Mouse (Mus musculus) cerebellum, postnatal 25 days (tissue): Measurements from ENCODE around the gene Tusc2.
"Not testable (repeated sequence)": the region's sequence is repeated elsewhere in the genome, so short reads cannot be mapped to it uniquely, and the experiment has no call there.

Experiments used
- DNase-seq, 2 experiments: peaks; one replicate each; pipeline ENCODE4 v3.0.0; 2021; ENCODE audit warnings: mixed read lengths in 2 of 2

The Tusc2 gene

DNA sequence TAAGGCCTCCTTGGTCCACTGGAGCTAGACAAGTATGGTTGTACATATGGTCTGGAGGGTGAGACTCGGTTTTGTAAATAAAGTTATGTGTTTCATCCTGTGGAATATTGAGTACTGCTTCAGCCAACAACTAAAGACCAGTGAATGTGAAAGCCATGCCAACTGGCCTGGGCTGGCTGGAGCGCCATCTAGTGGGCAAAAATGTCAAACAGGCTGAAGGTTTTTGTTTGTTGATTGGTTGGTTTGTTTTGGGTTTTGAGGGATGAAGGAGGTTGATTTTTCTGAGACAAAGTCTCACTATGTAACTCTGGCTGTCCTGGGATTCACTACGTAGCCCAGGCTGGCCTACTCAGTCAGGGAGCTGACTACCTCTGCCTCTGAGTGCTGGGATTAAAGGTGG, 17.5 kb upstream of the Tusc2 start:
- peak; percentile 83 to 88 for DNase-seq

GRCm38 (mm10) chr9:107547026-107547425, 16.0 kb upstream of the Tusc2 start, which contains the start of gene Zmynd10:
Zmynd10 (plus strand) TSS chr9:107547298.
- DNase-seq: peak in 1 of 2 experiments; percentile 66

- DNase-seq: no peak
Measured at GRCm38 (mm10) chr9:107547957-107548356, 15.1 kb upstream of the Tusc2 start.

DNA sequence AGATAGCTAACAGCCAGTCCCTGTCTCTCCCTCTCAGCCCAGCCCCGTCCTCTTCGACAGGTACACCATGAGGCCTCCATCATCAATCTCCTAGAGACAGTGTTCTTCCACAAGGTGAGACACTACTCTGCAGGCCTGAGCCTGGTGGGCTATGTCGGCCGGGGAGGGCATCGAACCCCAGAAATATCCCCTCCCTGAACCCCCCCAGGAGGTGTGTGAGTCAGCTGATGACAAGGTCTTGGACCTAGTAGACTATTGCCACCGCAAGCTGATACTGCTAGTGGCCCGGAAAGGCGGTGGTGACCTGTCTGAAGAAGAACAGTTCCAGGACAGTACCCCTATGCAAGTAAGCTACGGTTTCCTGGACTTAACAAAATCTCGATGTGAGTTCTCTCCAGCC, 14.2 kb upstream of the Tusc2 start:
- DNase-seq: no peak

- no peak for DNase-seq
Measured at GRCm38 (mm10) chr9:107549297-107550074, 13.6 kb upstream of the Tusc2 start.

DNA sequence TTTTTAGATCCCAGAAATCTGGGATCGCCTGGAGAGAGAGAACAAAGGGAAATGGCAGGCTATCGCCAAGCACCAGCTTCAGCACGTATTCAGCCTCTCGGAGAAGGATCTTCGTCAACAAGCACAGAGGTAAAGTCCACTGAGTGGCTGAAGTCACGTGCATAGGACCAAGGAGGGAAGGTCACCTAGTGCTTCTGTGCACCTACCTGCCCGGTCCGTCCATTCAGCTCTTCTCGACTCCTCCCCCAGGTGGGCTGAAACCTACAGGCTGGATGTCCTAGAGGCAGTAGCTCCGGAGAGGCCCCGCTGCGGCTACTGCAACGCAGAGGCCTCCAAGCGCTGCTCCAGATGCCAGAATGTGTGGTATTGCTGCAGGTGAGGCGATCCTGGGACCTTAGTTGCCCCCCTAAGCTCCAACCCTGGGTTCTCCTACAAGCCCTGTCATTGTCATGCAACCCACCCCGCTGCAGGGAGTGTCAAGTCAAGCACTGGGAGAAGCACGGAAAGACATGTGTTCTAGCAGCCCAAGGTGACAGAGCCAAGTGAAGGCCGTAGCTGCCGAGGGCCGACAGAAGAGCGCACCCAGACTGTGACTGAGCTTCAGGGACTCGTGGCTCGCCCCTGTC, 12.5 kb upstream of the Tusc2 start:
- no peak for DNase-seq

DNA sequence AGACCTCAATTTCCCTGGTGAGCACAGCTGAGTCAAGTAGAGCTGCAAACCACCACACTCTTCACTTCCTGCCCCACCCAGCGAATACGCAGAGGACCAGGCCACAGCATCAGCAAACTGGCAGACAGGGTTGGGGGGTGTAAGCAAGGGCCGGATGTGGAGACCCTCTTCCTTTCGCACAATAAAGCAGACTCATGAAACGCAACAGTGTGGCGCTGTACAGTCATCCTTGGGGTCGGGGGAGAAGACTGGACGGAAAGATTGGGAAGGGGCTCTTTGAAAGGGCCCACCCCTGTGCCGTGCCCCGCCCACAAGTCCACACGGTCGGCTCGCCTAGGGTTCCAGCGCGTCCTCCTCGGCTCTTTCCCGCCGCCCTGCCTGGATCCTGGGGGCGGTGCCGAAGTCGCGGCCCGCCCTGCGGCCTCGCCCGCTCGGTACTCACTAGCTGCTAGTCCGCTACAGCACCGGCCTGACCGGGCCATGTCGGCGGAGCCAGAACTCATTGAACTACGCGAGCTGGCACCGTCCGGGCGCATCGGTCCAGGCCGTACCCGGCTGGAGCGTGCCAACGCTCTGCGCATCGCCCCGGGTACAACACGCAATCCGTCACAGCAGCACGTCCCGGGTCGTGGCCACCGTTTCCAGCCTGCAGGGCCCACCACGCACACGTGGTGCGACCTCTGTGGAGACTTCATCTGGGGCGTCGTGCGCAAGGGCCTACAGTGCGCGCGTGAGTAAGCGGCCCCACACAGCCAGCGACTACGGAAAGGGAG, 11.8 kb upstream of the Tusc2 start, which contains the start of gene Rassf1:
TSS of gene Rassf1 (plus strand) at position 439 of the 773 bp plus-strand sequence.
- peak; percentile 48 to 61 for DNase-seq

DNA sequence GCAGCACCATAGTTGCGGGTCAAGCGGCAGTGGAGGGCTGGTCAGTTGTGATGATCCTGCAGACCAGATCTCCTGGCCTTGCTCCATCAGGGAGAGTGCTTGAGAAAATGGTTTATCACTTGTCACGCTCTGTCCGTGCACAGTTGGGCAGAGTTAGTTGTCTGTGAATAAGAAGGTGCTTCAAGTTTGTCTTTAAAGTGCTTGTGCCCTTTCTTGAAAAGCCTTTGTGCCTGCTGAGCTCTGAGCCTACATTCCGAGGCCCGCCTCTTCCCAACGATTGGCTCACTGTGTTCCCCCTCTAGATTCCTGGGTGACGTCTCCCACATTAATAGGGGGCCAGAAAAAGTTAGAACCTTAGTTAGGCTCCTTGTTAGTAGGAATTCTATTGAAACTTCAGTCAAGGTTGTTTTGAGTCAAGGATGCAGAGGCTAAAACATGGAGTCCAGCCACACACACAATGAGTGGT, 11.1 kb upstream of the Tusc2 start:
- DNase-seq: no peak

DNA sequence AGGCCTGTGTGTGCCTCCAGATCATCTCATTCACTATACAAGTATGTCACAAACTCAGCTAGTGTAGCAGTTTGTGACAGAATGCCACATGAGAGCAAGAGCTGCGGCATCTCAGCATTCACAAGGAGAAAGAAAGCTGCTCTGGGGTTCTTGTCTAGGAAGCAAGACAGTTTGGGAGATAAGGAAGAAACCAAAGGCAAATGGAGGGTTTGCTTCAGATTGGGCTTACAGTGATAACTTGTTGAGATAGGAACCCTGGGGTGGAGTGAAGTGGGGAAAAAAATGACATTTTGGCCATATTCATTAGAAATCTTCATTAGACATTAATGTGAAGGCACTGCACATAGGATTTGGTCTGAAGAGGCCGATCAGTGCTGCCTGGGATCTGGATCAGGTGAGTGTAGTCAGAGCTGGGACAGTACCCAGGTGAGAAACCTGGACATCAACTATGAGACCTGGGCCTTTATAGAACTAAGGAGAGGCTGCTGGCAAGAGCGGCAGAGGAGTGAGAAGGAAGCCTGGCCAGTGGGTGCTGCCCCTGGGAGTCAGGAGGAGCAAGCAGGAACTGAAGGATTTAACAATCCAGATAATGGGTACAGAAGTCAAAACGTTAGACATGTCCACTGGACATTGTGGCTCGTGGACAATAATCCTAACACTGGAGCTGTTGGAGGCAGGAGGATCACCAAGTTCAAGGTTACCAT, 10.2 kb upstream of the Tusc2 start:
- no peak for DNase-seq

DNA sequence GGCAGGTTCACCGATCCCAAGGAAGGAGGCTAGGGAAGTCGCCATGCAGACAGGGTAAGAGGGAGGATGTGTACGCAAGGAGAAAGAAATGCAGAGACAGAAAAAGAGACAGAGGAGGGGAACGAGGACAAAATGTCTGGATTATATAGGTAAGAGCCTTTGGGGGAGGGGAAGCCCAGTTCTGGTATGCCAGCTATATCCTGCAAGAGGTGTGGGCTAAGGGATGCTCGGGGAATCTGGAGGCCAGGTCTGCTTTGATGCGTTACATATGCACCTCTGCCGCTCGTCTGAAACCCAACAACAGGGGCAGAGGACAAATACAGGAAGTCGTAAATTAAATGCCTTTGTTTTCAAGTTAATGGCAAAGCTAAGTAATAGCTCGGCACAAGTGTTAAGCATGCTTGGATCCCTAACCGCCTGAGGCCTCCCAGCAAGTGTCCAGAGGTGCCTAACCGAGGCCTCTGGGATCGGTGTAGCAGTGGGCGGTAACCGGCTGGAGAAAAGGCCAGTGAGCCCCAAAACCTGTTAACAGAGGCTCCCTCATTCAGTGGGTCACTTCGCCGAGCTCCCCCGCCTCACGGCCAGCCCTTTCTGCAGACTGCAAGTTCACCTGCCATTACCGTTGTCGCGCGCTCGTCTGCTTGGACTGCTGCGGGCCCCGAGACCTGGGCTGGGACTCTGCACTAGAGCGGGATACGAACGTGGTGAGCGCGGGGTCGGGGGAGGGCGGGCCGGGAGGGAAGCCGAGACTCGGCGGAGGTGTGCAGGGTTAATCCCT, 9.3 kb upstream of the Tusc2 start:
- peak in 1 of 2 experiments; percentile 72 for DNase-seq

DNA sequence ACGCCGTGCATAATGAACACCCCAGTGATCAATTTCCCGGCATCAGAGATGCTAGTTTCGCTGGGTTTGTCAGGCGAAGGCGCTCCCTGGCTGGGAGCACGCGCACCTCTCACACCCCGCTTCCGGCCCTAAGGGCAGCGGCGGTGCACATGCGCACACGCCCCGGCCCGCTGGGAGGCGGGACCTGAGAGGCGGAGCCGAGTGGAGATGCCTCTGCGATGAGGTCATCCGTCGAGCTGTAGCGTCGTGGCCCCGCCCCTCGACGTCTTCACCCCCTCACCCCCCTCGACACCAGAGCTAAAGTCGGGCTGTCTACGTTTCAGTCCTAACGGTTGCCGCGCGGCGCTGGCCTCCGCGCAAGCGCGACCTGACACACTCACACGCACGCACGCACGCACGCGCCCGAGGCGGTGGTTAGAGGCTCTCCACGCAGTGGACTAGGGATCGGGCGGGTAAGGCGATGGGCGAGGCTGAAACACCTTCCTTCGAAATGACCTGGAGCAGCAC, 8.7 kb upstream of the Tusc2 start:
- peak; percentile 94 to 98 for DNase-seq

DNA sequence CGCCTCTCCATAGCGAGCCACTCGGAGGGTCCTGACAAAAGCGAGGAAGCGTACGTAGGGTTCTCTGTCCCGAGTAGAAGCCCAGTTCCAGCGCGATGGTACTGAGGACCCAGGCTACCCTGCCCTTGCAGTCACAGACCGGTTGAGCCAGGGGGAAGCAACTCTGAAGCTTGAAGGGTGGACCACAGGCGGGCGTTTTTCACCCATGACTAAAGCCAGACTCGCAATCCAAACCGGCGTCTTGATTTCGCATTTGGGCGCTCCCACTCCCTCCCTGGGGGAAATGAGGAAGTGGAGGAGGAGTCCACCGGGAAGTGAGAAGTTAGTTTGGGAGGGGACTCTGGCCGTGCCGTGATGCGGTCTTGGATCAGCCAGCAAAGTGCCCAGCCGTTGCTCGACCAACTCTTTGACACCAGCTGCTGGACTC, 8.0 kb upstream of the Tusc2 start:
- no peak for DNase-seq

- no peak for DNase-seq
Measured at GRCm38 (mm10) chr9:107555701-107556100, 7.4 kb upstream of the Tusc2 start.

DNA sequence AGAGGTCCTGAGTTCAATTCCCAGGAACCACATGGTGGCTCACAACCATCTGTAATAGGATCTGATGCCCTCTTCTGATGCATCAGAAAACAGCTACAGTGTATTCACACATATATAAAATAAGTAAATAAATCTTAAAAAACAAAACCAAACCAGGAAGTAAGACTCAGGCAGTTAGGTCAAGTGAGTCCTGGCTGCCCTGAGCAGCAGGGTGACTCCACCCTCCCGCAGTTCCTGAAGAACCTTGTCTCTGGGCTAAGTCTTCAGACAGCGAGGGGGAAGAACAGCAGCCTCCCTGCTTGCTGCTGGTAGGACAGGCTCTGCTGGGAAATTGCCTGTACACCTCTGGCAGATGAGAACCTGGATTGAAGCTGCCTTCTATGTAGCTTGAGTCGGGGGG, 6.7 kb upstream of the Tusc2 start:
- DNase-seq: no peak

DNA sequence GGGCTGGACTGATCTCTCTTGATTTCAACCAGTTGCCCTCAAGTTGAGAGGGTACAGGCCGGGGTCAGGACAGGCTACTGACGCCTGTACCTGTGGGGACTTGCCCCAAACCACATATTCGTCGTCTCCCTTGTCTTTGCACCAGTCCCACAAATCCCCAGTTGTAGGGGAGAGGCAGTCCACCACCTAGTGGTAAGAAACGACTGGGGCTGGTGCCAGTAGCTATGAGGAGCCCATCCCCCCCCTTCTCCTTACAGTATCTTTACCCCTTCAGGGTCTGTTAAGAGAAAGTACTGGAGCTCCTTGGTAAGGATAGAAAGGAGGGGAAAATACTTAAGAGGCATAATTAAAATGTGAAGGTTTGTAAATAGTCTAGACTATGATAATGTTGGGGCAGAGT, 2.5 kb downstream of the Tusc2 start:
- not testable (repeated sequence) for DNase-seq

DNA sequence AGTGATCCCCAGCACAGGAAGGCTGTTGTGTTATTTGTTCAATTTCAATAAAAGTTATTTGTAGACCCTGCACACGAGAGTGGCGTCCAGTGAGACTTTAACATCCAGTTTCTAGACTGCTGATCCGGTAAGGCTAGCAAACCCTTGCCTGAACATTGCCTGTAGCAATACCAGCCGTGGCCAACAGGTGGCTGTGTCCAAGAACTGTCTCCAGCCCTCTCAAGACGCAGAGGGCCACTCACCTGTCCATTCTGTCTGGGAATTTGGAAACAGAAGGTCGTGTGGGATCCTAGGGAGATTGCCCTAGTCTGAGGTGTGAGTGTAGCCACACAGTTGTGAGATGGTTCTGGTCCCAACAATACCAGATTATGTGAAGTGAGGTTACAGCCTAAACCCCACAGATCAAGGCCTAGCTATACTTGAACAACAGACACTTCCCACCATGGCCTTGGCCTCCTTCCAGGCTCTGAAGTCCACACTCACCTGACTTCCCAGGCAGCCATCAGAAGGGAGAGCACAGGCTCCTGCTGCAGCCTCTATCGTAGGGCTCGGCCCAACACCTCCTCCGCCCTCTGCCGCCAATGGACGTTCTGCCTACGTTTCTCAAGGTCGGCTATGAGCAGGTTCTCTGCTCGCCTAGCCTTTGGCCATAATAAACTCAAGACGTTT, 3.1 kb downstream of the Tusc2 start:
- peak; percentile 83 to 91 for DNase-seq

GRCm38 (mm10) chr9:107566855-107567254, 3.8 kb downstream of the Tusc2 start:
- no peak for DNase-seq

GRCm38 (mm10) chr9:107567702-107568319, 4.8 kb downstream of the Tusc2 start, which contains the start of gene Hyal2:
Hyal2 (plus strand) TSS chr9:107567945.
- no peak for DNase-seq

- DNase-seq: peak; percentile 82 to 84
Measured at GRCm38 (mm10) chr9:107568331-107569261, 5.5 kb downstream of the Tusc2 start.
